Mouse (Mus musculus) midbrain, embryonic 11.5 days (tissue): ENCODE results near the gene Olfr1495. TPM values are rescaled to one million over a fixed set of nuclear protein-coding genes. Genes with fewer than 3 reads are reported as not detected.
"Not testable (repeated sequence)": the region's sequence is repeated elsewhere in the genome, so short reads cannot be mapped to it uniquely, and the experiment has no call there.

ENCODE experiments used
- ATAC-seq: fragments of 200-750 bp; cut with Nextera tagmentation; 2 replicates; pipeline ENCODE4 v1.8.0; 2017; ENCODE audit warnings: moderate TSS enrichment, moderate library complexity; ENCODE audit not compliant: low FRiP score
- DNase-seq: peaks from one replicate; pipeline ENCODE4 v3.0.0; 2015; ENCODE audit warnings: low spot score; ENCODE audit errors: missing footprints
- H3K27ac ChIP-seq: fragments of 300-500 bp; sonication (generic); 2 replicates; pipeline ENCODE4 v1.5.1; 2014; ENCODE audit warnings: low read depth, low read length
- H3K27me3 ChIP-seq: fragments of 300-500 bp; sonication (generic); 2 replicates; pipeline ENCODE4 v1.6.1; 2014; ENCODE audit warnings: mild to moderate bottlenecking, low read length, moderate library complexity, mixed read lengths; ENCODE audit not compliant: control insufficient read depth, insufficient read depth
- H3K36me3 ChIP-seq: fragments of 300-500 bp; sonication (generic); 2 replicates; pipeline ENCODE4 v1.6.1; 2014; ENCODE audit warnings: mild to moderate bottlenecking, low read length, moderate library complexity, mixed read lengths; ENCODE audit not compliant: control insufficient read depth, insufficient read depth
- H3K4me1 ChIP-seq: fragments of 300-500 bp; sonication (generic); 2 replicates; pipeline ENCODE4 v1.6.1; 2014; ENCODE audit warnings: low read length; ENCODE audit not compliant: control insufficient read depth, insufficient read depth
- H3K4me2 ChIP-seq: fragments of 300-500 bp; sonication (generic); 2 replicates; pipeline ENCODE4 v1.6.1; 2014; ENCODE audit warnings: mild to moderate bottlenecking, moderate library complexity
- H3K4me3 ChIP-seq: fragments of 300-500 bp; sonication (generic); 2 replicates; pipeline ENCODE4 v1.5.1; 2014; ENCODE audit warnings: low read depth, low read length
- H3K9ac ChIP-seq: fragments of 300-500 bp; sonication (generic); 2 replicates; pipeline ENCODE4 v1.6.1; 2014; ENCODE audit warnings: low read length
- H3K9me3 ChIP-seq: fragments of 300-500 bp; sonication (generic); 2 replicates; pipeline ENCODE4 v1.6.1; 2016; ENCODE audit warnings: low read length; ENCODE audit not compliant: control insufficient read depth
- WGBS: fragments of 180-500 bp; shearing (Covaris S2); extraction: QIAGEN DNeasy Blood & Tissue Kit; methylation state at CpG from one replicate; pipeline ENCODE4 v1.1.7; 2014; 5-methylcytosine and 5-hydroxymethylcytosine counted together
- polyA plus RNA-seq: library from polyadenylated mRNA; unstranded; fragments of >200 nt; fragmentation: Nextera tagmentation; extraction: Ambion mirVana; gene quantifications from 2 replicates; pipeline ENCODE4 v1.2.1, GENCODE M21; 2014

Olfr1495 gene
- not detected in 2 replicates for polyA plus RNA-seq

- Histone ChIP-seq H3K27ac (no peak within 1 kb of the TSS), H3K9ac (no peak within 1 kb of the TSS), H3K36me3 (no peaks in the 10 kb centered on the region), H3K4me3 (no peak within 1 kb of the TSS), H3K27me3 (no peaks in the 10 kb centered on the region), H3K9me3 (no peaks in the 10 kb centered on the region), H3K4me1 (no peaks in the 10 kb centered on the region), H3K4me2 (no peak within 1 kb of the TSS)
- ATAC-seq: no peak
- WGBS: 84% methylated on average over 3 of the region's 3 CpGs
- no peak for DNase-seq
Observed at GRCm38 (mm10) chr19:13764306-13764705, at the start of gene Olfr1495. Gene Olfr1495 (plus strand): TSS chr19:13764606.

GRCm38 (mm10) chr19:13722978-13723377 is 41.4 kb upstream of the Olfr1495 start, which contains the start of gene Olfr1493-ps1:
Gene Olfr1493-ps1 (plus strand): TSS chr19:13723278.
- Histone ChIP-seq H3K27me3 (no peaks in the 10 kb centered on the region), H3K27ac (no peak within 1 kb of the TSS), H3K4me2 (no peak within 1 kb of the TSS), H3K4me3 (no peak within 1 kb of the TSS), H3K36me3 (no peaks in the 10 kb centered on the region), H3K9me3 (no peaks in the 10 kb centered on the region), H3K4me1 (no peaks in the 10 kb centered on the region), H3K9ac (no peak within 1 kb of the TSS)
- DNase-seq: no peak
- ATAC-seq: no peak
- 59% methylated on average over 2 of the region's 2 CpGs for WGBS

- Histone ChIP-seq H3K4me2 (no peak within 1 kb of the TSS), H3K27me3 (no peaks in the 10 kb centered on the region), H3K4me3 (no peak within 1 kb of the TSS), H3K4me1 (no peaks in the 10 kb centered on the region), H3K9me3 (no peaks in the 10 kb centered on the region), H3K9ac (no peak within 1 kb of the TSS), H3K27ac (no peak within 1 kb of the TSS), H3K36me3 (no peaks in the 10 kb centered on the region)
- ATAC-seq (no peak), DNase-seq (no peak)
- WGBS: 87% methylated on average over 4 of the region's 4 CpGs
Observed at GRCm38 (mm10) chr19:13739428-13739827, 25.0 kb upstream of the Olfr1495 start, which contains the start of gene Olfr1494. Gene Olfr1494 (plus strand): TSS chr19:13739728.

GRCm38 (mm10) chr19:13749366-13749765 is 15.0 kb upstream of the Olfr1495 start:
- H3K9ac ChIP-seq: no peak overlapping the region
- H3K4me1 ChIP-seq: no peaks in the 10 kb centered on the region
- H3K4me2 ChIP-seq: no peak overlapping the region
- no peaks in the 10 kb centered on the region for H3K9me3 ChIP-seq
- no peak overlapping the region for H3K4me3 ChIP-seq
- no peak for DNase-seq
- no peaks in the 10 kb centered on the region for H3K27me3 ChIP-seq
- ATAC-seq: no peak
- no peaks in the 10 kb centered on the region for H3K36me3 ChIP-seq
- 82% methylated on average over 1 of the region's 1 CpGs for WGBS
- no peak overlapping the region for H3K27ac ChIP-seq

GRCm38 (mm10) chr19:13768565-13769276 is 4.3 kb downstream of the Olfr1495 start:
- WGBS: 88% methylated on average over 9 of the region's 9 CpGs
- Histone ChIP-seq H3K4me2 (no peak overlapping the region), H3K9ac (no peak overlapping the region), H3K9me3 (no peaks in the 10 kb centered on the region), H3K4me1 (no peaks in the 10 kb centered on the region), H3K36me3 (no peaks in the 10 kb centered on the region), H3K27me3 (no peaks in the 10 kb centered on the region), H3K4me3 (no peak overlapping the region), H3K27ac (no peak overlapping the region)
- ATAC-seq (no peak), DNase-seq (no peak)

GRCm38 (mm10) chr19:13777578-13777977 is 13.2 kb downstream of the Olfr1495 start, which contains the start of gene Olfr1496:
Gene Olfr1496 (plus strand): TSS chr19:13777878.
- Histone ChIP-seq H3K27me3 (no peaks in the 10 kb centered on the region), H3K4me2 (no peak within 1 kb of the TSS), H3K4me3 (no peak within 1 kb of the TSS), H3K4me1 (no peaks in the 10 kb centered on the region), H3K9ac (no peak within 1 kb of the TSS), H3K9me3 (no peaks in the 10 kb centered on the region), H3K36me3 (no peaks in the 10 kb centered on the region), H3K27ac (no peak within 1 kb of the TSS)
- no peak for ATAC-seq
- WGBS: 84% methylated on average over 1 of the region's 1 CpGs
- no peak for DNase-seq

- Histone ChIP-seq H3K4me2 (no peak within 1 kb of the TSS), H3K9ac (no peak within 1 kb of the TSS), H3K4me1 (no peaks in the 10 kb centered on the region), H3K36me3 (no peaks in the 10 kb centered on the region), H3K27me3 (no peaks in the 10 kb centered on the region), H3K4me3 (no peak within 1 kb of the TSS), H3K27ac (no peak within 1 kb of the TSS), H3K9me3 (no peaks in the 10 kb centered on the region)
- ATAC-seq (no peak), DNase-seq (no peak)
Observed at GRCm38 (mm10) chr19:13798102-13798501, 33.7 kb downstream of the Olfr1495 start, which contains the start of gene Olfr1497. Gene Olfr1497 (minus strand): TSS chr19:13798202.

GRCm38 (mm10) chr19:13805486-13805885 is 41.1 kb downstream of the Olfr1495 start:
- not testable (repeated sequence) for H3K9ac ChIP-seq, H3K4me2 ChIP-seq, H3K27me3 ChIP-seq, H3K9me3 ChIP-seq, DNase-seq, ATAC-seq, H3K4me1 ChIP-seq, H3K4me3 ChIP-seq, H3K36me3 ChIP-seq, H3K27ac ChIP-seq
- 81% methylated on average over 1 of the region's 1 CpGs for WGBS

- Histone ChIP-seq H3K9me3 (no peaks in the 10 kb centered on the region; the same call in 1 of the 2 replicates), H3K9ac (no peak overlapping the region), H3K36me3 (no peaks in the 10 kb centered on the region), H3K4me1 (no peaks in the 10 kb centered on the region), H3K4me2 (no peak overlapping the region), H3K27ac (no peak overlapping the region), H3K27me3 (no peaks in the 10 kb centered on the region), H3K4me3 (no peak overlapping the region)
- WGBS: 58% methylated on average over 2 of the region's 2 CpGs
- ATAC-seq (no peak), DNase-seq (no peak)
Observed at GRCm38 (mm10) chr19:13812823-13813222, 48.4 kb downstream of the Olfr1495 start.
